Mouse (Mus musculus): ENCODE measurements around the gene Tm4sf20. TPM values are rescaled to one million over a fixed set of nuclear protein-coding genes. Genes with fewer than 3 reads are reported as not detected.
A peak's percentile ranks its signal among the peaks of the same experiment; 100 is the strongest.

Gene Tm4sf20
- total RNA-seq, 2 experiments from 2014 or later = not detected

DNA sequence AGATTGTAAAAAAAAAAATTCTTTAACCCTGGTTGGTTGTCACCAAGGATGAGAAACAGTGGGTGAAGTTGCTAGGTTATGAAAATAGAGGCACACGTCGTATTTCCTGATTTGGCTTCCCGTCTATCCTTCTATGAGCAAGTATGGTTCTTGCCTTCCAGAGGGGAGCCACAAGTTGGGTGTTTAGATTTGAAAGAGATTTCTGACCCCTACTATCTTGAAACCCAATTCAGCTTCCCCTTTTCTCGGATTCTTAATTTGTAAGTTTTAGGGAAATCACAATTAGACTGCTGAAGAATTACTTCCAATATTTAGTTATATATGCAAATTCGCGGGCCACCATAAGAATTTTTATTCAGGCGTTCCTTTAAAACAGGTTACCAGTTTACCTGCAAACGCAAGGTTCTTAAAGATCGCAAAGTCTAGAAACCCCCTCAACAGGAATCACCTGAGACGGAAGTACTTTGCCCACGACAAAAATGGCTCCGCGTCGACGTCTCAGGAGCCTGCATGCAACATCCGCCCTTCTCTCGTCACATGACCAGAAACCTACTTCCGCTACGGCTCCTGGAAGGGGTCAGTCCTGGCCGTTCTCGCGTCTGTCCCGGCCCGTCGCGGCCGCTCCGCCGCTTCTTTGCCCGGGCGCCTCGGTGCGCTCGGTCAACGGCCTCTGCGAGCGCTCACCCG lies 43.8 kb downstream of the Tm4sf20 start, which contains the start of gene Mff:
Mff (plus strand) TSS at position 552 of the 687 bp plus-strand sequence.
- intact Hi-C loops (cut with DNase I) = loop anchor here (10.0 kb wide), 1 partner anchor 120 kb away; no protein-coding TSS in a partner anchor

GRCm38 (mm10) chr1:82717816-82718512 lies 50.3 kb downstream of the Tm4sf20 start:
- DNase-seq = no peak
- intact Hi-C loops (cut with DNase I) = no loop called here

More for the DNA sequence above, 43.8 kb downstream of the Tm4sf20 start, which contains the start of gene Mff:
- DNase-seq = peak; percentile 89 to 92

Other genes with a start within 250 kb of the Tm4sf20 start
- 1 to 10 TPM; 1.4 TPM for gene Col4a4, start 181.6 kb downstream of the Tm4sf20 start, total RNA-seq (2021)
- 1 to 10 TPM; 1.0 to 1.1 TPM for gene Col4a3, start 181.5 kb downstream of the Tm4sf20 start, total RNA-seq (2021)
- gene Mff, start 43.6 kb downstream of the Tm4sf20 start, total RNA-seq (2021) = 100 to 1,000 TPM; 136 to 140 TPM
- gene Gm47791, start 2.8 kb upstream of the Tm4sf20 start, total RNA-seq (2021) = not detected
- gene Agfg1, start 71.0 kb upstream of the Tm4sf20 start, total RNA-seq (2021) = 10 to 100 TPM; 21.2 to 23.5 TPM
- gene A030005L19Rik, start 144.9 kb upstream of the Tm4sf20 start, total RNA-seq (2021) = not detected
- not detected for gene A030014E15Rik, start 156.5 kb upstream of the Tm4sf20 start, total RNA-seq (2021)
- gene Gm6217, start 162.9 kb upstream of the Tm4sf20 start, total RNA-seq (2021) = not detected
- not detected for gene A030003K21Rik, start 174.9 kb upstream of the Tm4sf20 start, total RNA-seq (2021)
- gene Gm7544, start 187.6 kb upstream of the Tm4sf20 start, total RNA-seq (2021) = not detected
- gene Gm47955, start 191.8 kb upstream of the Tm4sf20 start, total RNA-seq (2021) = not detected
- not detected for gene Gm47959, start 232.1 kb upstream of the Tm4sf20 start, total RNA-seq (2021)

Measured in gastrocnemius, postnatal 36 days (tissue).